Mouse (Mus musculus): ENCODE measurements at regions not wholly inside any gene's neighbourhood (a gene's known extent, or its start where the extent isn't known, plus 50 kb on each side); places are given as distances from the start of the nearest gene placed in this dataset.

GRCm38 (mm10) chr15:13289064-13289463 is 115.6 kb upstream of the Cdh6 start:
- DNase-seq (ENCODE audit: low read depth, low spot score) = no peak

GRCm38 (mm10) chr15:13287878-13288277 is 114.4 kb upstream of the Cdh6 start:
- DNase-seq (ENCODE audit: low read depth, low spot score) = no peak

GRCm38 (mm10) chr15:13285355-13285754 is 111.9 kb upstream of the Cdh6 start:
- no peak for DNase-seq (ENCODE audit: low read depth, low spot score)

DNA sequence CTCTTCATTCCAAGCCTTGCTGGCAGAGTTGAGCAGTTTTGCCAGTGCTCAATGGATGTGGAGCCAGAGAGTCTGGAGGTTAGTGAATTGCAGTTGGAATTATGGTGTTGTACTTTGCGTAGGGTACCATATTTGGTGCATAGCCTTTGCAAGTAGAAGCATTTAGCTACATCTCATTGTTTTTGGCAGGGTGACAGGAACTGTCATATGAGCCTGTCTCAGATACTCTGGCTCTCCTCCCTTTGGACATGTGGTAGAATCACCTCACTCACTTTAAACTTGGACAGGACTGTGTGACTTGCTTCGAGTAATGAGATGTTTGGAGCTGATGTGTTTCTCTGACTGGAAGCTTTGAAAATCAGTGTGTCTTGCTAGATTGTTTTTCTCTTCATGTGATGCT is 110.7 kb upstream of the Cdh6 start:
- DNase-seq (ENCODE audit: low read depth, low spot score) = no peak

DNA sequence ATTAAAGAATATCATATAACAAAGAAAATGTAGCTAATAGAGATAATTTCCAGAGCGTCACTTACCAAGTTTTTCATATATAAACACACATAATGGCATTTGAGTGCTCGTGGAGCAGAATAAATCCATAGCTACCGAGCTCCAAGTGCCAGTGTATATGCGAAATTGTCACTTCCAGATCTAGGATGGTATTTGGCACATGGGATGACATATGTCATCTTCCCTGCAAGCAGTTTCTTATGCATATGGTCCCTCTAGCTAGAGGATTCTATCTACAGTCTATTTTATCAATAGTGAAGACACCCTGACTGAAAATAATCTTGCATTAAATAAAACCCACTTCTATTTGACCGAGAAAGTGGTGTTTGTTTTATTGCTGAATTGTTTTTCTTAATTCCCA is 109.6 kb upstream of the Cdh6 start:
- DNase-seq (ENCODE audit: low read depth, low spot score) = no peak

- no peak for DNase-seq (ENCODE audit: low read depth, low spot score)
These were observed 103.4 kb upstream of the Cdh6 start for GRCm38 (mm10) chr15:13276909-13277235.

- DNase-seq (ENCODE audit: low read depth, low spot score) = no peak
These were observed 102.9 kb upstream of the Cdh6 start for GRCm38 (mm10) chr15:13276225-13276908.

DNA sequence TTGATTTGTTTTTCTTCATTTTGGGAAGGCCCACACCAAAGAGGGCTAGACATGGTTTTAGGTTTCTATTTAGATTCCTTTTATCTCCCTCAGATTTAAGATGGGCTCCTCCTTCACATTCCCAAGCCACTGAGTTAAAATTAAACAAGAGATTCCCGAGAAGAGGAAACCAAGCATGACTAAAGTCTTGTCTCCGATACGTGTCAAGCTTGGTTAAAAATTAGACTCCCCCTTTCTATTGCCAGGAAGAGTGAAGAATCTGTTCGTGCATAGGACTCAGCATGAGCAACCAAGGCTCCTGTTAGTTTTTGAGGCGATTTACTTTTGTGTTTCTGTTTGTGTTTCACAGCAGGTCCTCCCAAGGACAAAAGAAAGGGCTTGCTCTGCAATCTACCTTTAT is 101.9 kb upstream of the Cdh6 start:
- peak; percentile 6 for DNase-seq (ENCODE audit: low read depth, low spot score)

DNA sequence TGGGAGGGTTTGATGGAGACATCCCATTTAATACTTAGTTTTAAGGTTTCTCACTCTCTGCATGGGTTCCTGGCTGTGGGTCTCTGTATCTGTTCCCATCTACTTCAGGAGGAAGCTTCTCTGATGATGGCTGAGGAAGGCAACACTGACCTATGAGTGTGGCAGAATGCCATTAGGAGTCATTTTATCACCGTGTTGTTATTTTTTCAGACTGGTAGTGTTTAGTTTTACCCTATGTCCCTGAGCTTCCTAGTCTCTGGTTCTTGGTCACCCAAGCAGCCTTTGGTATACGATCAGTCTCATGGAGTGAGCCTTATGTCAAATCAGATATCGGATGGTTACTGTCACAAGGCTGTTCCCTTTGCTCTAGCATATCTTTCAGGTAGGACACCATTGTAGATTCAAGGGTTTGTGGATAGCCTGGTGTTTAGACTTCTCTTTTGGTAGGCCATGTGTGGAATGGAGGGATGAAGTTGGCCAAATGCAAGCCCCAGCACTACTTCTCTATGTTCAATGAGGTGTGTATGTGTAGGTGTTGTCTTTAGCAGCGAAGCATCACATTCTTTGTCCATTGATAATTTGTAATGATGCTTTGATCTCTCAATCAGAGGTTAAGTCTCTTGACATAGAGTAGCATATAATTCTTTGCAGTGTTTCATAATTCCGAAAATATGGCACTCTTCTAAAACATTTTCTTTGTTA is 101.0 kb upstream of the Cdh6 start:
- DNase-seq (ENCODE audit: low read depth, low spot score) = no peak

GRCm38 (mm10) chr15:13246053-13246696 is 72.7 kb upstream of the Cdh6 start:
- no peak for DNase-seq (ENCODE audit: low read depth, low spot score)

GRCm38 (mm10) chr15:13244306-13244705 is 70.8 kb upstream of the Cdh6 start:
- peak; percentile 26 for DNase-seq (ENCODE audit: low read depth, low spot score)

DNA sequence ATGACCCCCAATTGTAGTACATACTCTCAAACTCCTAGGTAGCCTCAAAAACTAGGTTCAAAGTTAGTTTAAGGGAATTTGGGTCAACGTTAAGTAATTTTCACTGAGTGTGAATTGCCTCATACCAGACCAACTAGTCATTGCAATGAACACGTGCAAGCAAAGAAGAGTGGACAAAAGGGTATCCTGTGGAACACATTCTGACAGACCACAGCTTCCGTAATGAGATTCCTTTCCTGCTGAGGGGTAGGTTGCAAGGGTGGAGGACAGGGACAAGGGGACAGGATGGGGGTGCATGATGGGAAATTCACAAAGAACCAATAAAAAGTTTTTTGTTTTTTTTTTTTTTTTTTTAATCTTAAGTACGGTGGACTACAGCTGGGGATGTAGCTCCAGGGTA is 70.1 kb upstream of the Cdh6 start:
- no peak for DNase-seq (ENCODE audit: low read depth, low spot score)

GRCm38 (mm10) chr15:13240931-13241330 is 67.5 kb upstream of the Cdh6 start:
- DNase-seq (ENCODE audit: low read depth, low spot score) = no peak

DNA sequence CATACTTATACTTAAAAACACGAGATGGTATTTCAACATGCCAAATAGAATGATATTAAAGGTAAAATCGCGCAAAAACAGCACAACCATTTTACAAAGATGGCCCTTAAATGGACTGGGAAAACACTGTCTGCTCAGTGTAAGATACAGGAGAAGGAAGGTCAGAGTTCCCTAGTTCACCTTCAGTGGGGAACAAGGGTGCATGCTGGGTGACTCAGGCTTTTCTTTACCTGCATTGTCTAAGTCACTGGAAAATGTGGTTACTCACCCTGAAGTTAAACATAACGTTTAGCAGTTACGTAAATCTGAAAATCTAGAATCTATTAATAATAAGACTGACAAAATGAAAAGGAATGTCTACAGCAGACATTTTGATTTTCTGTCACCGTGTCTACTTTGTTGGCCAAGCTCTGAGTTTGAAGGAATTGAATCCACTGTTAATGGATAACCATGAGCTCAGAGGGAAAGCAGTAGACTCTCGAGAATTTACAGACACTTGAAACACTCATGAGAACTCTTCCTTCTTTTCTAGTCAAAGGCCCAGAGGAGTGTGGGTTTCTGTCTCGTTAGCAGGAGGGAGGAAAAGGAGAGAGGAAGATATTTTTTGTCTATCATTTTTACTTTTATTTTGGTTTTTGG is 63.5 kb upstream of the Cdh6 start:
- no peak for DNase-seq (ENCODE audit: low read depth, low spot score)

DNA sequence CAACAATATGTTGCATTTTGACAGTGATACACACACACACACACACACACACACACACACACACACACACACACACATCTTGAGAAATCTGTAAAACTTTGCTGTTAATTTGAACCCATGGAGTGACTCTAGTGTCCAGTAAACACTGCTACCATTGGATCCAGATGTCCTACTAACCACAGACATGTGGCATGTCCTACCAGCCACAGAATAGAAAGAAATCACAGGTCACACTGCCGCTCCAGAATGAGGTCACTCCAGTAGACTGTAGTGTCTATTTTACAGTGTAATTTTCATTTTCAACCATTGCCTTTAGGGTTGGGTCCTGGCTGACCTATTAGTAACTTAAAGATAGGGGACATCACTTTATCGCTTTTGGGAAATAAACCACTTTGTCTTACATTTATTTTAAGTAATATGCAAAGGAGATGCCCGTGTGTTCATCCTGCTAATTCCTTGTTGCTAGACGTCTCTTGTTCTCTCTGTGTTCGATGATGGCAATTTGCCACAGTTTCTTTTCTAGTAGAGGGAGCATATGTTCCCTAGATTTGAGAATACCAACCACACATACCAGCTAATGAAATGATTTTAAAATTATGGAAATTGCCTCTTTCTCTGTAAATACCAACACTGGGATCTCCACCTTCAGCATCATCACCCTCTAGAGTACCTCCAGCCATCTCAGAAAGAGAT is 59.2 kb upstream of the Cdh6 start:
- DNase-seq (ENCODE audit: low read depth, low spot score) = no peak

DNA sequence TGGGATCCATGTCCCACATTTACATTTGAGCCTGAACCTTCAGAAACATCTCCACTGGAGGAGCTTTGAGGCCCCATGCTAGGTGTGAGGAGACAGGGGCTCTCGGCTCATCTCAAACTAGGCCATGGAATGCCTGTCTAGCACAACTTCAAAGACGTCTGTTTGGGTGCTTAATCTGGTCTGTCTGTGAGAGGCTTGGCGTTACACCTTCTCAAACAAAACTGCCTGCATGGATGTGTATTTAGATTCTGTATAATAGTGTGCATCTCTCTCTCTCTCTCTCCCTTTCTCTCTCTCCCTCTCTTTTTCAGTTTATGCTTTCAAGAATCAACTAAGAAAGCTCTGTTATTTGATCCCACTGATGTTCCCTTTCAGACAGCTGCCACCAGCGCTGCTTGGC is 58.1 kb upstream of the Cdh6 start:
- no peak for DNase-seq (ENCODE audit: low read depth, low spot score)

- no peak for DNase-seq (ENCODE audit: low read depth, low spot score)
These were observed 54.6 kb upstream of the Cdh6 start for GRCm38 (mm10) chr15:13228125-13228524.

All from mesoderm, embryonic 11.5 days (tissue).